Mouse (Mus musculus): ENCODE data around the gene Ahnak. TPM values are rescaled to one million over a fixed set of nuclear protein-coding genes. Genes with fewer than 3 reads are reported as not detected.
"Not testable (repeated sequence)": the region's sequence is repeated elsewhere in the genome, so short reads cannot be mapped to it uniquely, and the experiment has no call there.

Ahnak gene
- polyA plus RNA-seq, 1 experiment, result 86.8 TPM

DNA sequence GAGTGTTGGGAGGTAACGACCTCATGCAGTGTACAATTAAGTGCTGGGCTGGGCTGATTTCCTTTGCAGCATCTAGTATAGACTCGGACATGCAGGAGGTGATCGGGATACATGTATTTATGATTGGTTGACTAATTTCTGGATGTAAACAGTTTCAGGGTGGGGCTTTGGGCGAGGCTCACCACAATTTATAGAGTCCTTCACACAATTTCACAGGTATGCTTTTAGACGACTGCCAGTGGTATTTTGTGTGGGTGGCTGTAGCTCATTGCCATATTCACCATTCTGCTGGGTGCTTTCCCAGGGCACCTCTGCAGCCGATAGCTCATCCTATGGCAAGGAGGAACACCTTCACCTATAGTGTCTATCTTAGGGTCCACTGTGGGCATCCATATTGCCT is 9.5 kb downstream of the Ahnak start:
- no peak overlapping the region for H3ac ChIP-seq (ENCODE audit: control insufficient read depth, insufficient read length, low read depth)
- no peaks in the 10 kb centered on the region for H3K27me3 ChIP-seq (ENCODE audit: control insufficient read depth, insufficient read depth, insufficient read length)
- H3K79me2 ChIP-seq (ENCODE audit: control insufficient read depth, insufficient read depth), result peaks cover 100% of the 10 kb centered on the region
- H3K79me3 ChIP-seq (ENCODE audit: low read depth), result peaks cover 100% of the 10 kb centered on the region
- TF ChIP-seq MYOG (IDR thresholded peaks at IDR 0.05; ENCODE audit: control insufficient read depth, extremely low read depth, insufficient read length) (no peak), CTCF (IDR thresholded peaks at IDR 0.05; ENCODE audit: control insufficient read depth, insufficient read depth, insufficient read length) (no peak), CEBPB (IDR thresholded peaks at IDR 0.05; ENCODE audit: low read depth) (no peak), MAX (IDR thresholded peaks at IDR 0.05) (no peak), FOSL1 (IDR thresholded peaks at IDR 0.05; ENCODE audit: insufficient read depth, low read length, poor library complexity, severe bottlenecking) (no peak), MYOD1 (IDR thresholded peaks at IDR 0.05; ENCODE audit: control insufficient read depth, insufficient read length, low read depth) (no peak), USF1 (IDR thresholded peaks at IDR 0.05; ENCODE audit: low read depth) (no peak)
- H3K36me3 ChIP-seq (ENCODE audit: control insufficient read depth, insufficient read depth), result peaks cover 84% of the 10 kb centered on the region
- no peak overlapping the region for H3K4me3 ChIP-seq (ENCODE audit: insufficient read depth, poor library complexity, severe bottlenecking)

- Histone ChIP-seq H3K27me3 (ENCODE audit: control insufficient read depth, insufficient read depth, insufficient read length) (no peaks in the 10 kb centered on the region), H3ac (ENCODE audit: control insufficient read depth, insufficient read length, low read depth) (no peak overlapping the region), H3K4me3 (ENCODE audit: insufficient read depth, poor library complexity, severe bottlenecking) (no peak overlapping the region), H3K79me3 (ENCODE audit: low read depth) (peaks cover 100% of the 10 kb centered on the region), H3K79me2 (ENCODE audit: control insufficient read depth, insufficient read depth) (peaks cover 100% of the 10 kb centered on the region), H3K36me3 (ENCODE audit: control insufficient read depth, insufficient read depth) (peaks cover 84% of the 10 kb centered on the region)
- TF ChIP-seq USF1 (IDR thresholded peaks at IDR 0.05; ENCODE audit: low read depth), result no peak
- TF ChIP-seq CEBPB (IDR thresholded peaks at IDR 0.05; ENCODE audit: low read depth), result no peak
- TF ChIP-seq FOSL1 (IDR thresholded peaks at IDR 0.05; ENCODE audit: insufficient read depth, low read length, poor library complexity, severe bottlenecking), result no peak
These were observed 10.1 kb downstream of the Ahnak start for GRCm38 (mm10) chr19:8999223-8999622.

DNA sequence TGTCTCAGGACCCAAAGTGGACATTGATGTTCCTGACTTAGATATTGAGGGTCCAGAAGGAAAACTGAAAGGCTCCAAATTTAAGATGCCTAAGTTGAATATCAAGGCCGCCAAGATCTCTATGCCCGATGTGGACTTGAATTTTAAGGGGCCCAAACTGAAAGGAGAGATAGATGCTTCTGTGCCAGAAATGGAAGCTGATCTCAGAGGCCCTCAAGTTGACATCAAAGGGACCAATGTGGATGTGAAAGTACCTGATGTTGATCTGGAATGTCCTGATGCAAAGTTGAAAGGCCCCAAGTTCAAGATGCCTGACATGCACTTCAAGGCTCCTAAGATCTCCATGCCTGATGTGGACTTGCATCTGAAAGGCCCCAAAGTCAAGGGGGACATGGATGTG is 17.8 kb downstream of the Ahnak start:
- H3K79me3 ChIP-seq (ENCODE audit: low read depth), result peaks cover 69% of the 10 kb centered on the region
- peaks cover 78% of the 10 kb centered on the region for H3K36me3 ChIP-seq (ENCODE audit: control insufficient read depth, insufficient read depth)
- H3K4me3 ChIP-seq (ENCODE audit: insufficient read depth, poor library complexity, severe bottlenecking); H3K27me3 ChIP-seq (ENCODE audit: control insufficient read depth, insufficient read depth, insufficient read length); H3ac ChIP-seq (ENCODE audit: control insufficient read depth, insufficient read length, low read depth): not testable (repeated sequence)
- H3K79me2 ChIP-seq (ENCODE audit: control insufficient read depth, insufficient read depth), result peaks cover 81% of the 10 kb centered on the region

GRCm38 (mm10) chr19:9019298-9019697 is 30.2 kb downstream of the Ahnak start:
- no peak for TF ChIP-seq FOSL1 (IDR thresholded peaks at IDR 0.05; ENCODE audit: insufficient read depth, low read length, poor library complexity, severe bottlenecking)
- TF ChIP-seq MYOG (IDR thresholded peaks at IDR 0.05; ENCODE audit: control insufficient read depth, extremely low read depth, insufficient read length), result no peak
- TF ChIP-seq CEBPB (IDR thresholded peaks at IDR 0.05; ENCODE audit: low read depth), result no peak
- TF ChIP-seq MAX (IDR thresholded peaks at IDR 0.05), result no peak
- no peak for TF ChIP-seq CTCF (IDR thresholded peaks at IDR 0.05; ENCODE audit: control insufficient read depth, insufficient read depth, insufficient read length)
- no peak for TF ChIP-seq MYOD1 (IDR thresholded peaks at IDR 0.05; ENCODE audit: control insufficient read depth, insufficient read length, low read depth)
- no peak for TF ChIP-seq USF1 (IDR thresholded peaks at IDR 0.05; ENCODE audit: low read depth)
- peaks cover 68% of the 10 kb centered on the region for H3K36me3 ChIP-seq (ENCODE audit: control insufficient read depth, insufficient read depth)
- H3K79me2 ChIP-seq (ENCODE audit: control insufficient read depth, insufficient read depth), result peaks cover 39% of the 10 kb centered on the region
- no peak overlapping the region for H3K4me3 ChIP-seq (ENCODE audit: insufficient read depth, poor library complexity, severe bottlenecking)
- H3ac ChIP-seq (ENCODE audit: control insufficient read depth, insufficient read length, low read depth), result no peak overlapping the region
- H3K27me3 ChIP-seq (ENCODE audit: control insufficient read depth, insufficient read depth, insufficient read length), result no peaks in the 10 kb centered on the region
- peaks cover 15% of the 10 kb centered on the region for H3K79me3 ChIP-seq (ENCODE audit: low read depth)

DNA sequence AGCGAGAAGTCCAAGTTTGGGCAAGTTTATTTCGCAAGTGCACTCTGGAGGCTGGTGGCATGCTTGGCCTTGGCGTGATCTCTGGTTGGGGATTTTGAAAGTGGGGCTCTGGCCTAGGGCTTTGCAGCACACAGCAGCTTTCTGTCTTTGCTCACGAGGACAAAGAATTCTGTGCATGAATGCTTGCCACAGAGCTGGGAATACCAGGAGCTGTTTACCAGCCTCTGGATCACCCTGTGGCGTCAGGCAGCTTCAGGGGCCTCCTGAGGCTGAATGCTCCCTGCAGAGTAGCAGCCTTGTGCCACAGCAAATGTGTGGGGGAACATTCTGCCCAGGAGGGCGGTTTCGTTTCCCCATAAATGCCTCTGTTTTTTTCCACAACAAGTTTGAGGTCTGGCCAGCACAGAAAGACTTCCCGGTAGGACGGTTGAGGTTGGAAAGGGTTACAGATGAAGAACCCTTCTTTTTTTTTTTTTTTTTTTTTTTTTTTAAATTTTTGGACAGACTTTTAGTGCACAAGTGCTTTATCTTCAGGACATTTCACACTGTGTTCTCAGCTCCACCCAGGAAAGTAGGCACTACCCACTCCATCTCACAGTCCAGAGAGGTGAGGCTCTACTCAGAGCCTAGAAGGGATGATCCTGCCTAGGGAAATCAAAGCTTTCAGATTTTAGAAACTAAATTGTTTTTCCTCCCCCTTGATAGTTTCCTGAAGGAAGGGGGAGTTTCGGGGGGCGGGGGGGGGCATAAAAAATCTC is 34.1 kb downstream of the Ahnak start:
- H3K4me3 ChIP-seq (ENCODE audit: insufficient read depth, poor library complexity, severe bottlenecking), result no peak overlapping the region
- H3K27me3 ChIP-seq (ENCODE audit: control insufficient read depth, insufficient read depth, insufficient read length), result no peaks in the 10 kb centered on the region
- no peak overlapping the region for H3ac ChIP-seq (ENCODE audit: control insufficient read depth, insufficient read length, low read depth)

GRCm38 (mm10) chr19:9025562-9026257 is 36.6 kb downstream of the Ahnak start:
- no peak overlapping the region for H3ac ChIP-seq (ENCODE audit: control insufficient read depth, insufficient read length, low read depth)
- TF ChIP-seq FOSL1 (IDR thresholded peaks at IDR 0.05; ENCODE audit: insufficient read depth, low read length, poor library complexity, severe bottlenecking), result no peak
- no peak for TF ChIP-seq USF1 (IDR thresholded peaks at IDR 0.05; ENCODE audit: low read depth)
- TF ChIP-seq MAX (IDR thresholded peaks at IDR 0.05), result no peak
- no peak for TF ChIP-seq CEBPB (IDR thresholded peaks at IDR 0.05; ENCODE audit: low read depth)
- no peak for TF ChIP-seq MYOD1 (IDR thresholded peaks at IDR 0.05; ENCODE audit: control insufficient read depth, insufficient read length, low read depth)
- TF ChIP-seq MYOG (IDR thresholded peaks at IDR 0.05; ENCODE audit: control insufficient read depth, extremely low read depth, insufficient read length), result no peak
- no peak for TF ChIP-seq CTCF (IDR thresholded peaks at IDR 0.05; ENCODE audit: control insufficient read depth, insufficient read depth, insufficient read length)
- no peaks in the 10 kb centered on the region for H3K79me2 ChIP-seq (ENCODE audit: control insufficient read depth, insufficient read depth)
- no peaks in the 10 kb centered on the region for H3K79me3 ChIP-seq (ENCODE audit: low read depth)
- no peaks in the 10 kb centered on the region for H3K27me3 ChIP-seq (ENCODE audit: control insufficient read depth, insufficient read depth, insufficient read length)
- no peak overlapping the region for H3K4me3 ChIP-seq (ENCODE audit: insufficient read depth, poor library complexity, severe bottlenecking)
- peaks cover 4% of the 10 kb centered on the region for H3K36me3 ChIP-seq (ENCODE audit: control insufficient read depth, insufficient read depth)

More for the DNA sequence above, 34.1 kb downstream of the Ahnak start:
- TF ChIP-seq USF1 (IDR thresholded peaks at IDR 0.05; ENCODE audit: low read depth), result no peak
- no peak for TF ChIP-seq FOSL1 (IDR thresholded peaks at IDR 0.05; ENCODE audit: insufficient read depth, low read length, poor library complexity, severe bottlenecking)
- no peak for TF ChIP-seq CTCF (IDR thresholded peaks at IDR 0.05; ENCODE audit: control insufficient read depth, insufficient read depth, insufficient read length)
- TF ChIP-seq MYOD1 (IDR thresholded peaks at IDR 0.05; ENCODE audit: control insufficient read depth, insufficient read length, low read depth), result no peak
- TF ChIP-seq MYOG (IDR thresholded peaks at IDR 0.05; ENCODE audit: control insufficient read depth, extremely low read depth, insufficient read length), result no peak
- no peak for TF ChIP-seq MAX (IDR thresholded peaks at IDR 0.05)
- no peak for TF ChIP-seq CEBPB (IDR thresholded peaks at IDR 0.05; ENCODE audit: low read depth)
- H3K36me3 ChIP-seq (ENCODE audit: control insufficient read depth, insufficient read depth), result peaks cover 29% of the 10 kb centered on the region
- no peaks in the 10 kb centered on the region for H3K79me3 ChIP-seq (ENCODE audit: low read depth)
- H3K79me2 ChIP-seq (ENCODE audit: control insufficient read depth, insufficient read depth), result peaks cover 7% of the 10 kb centered on the region

All from C2C12 (cell line).